Mouse (Mus musculus) hindbrain, postnatal 0 days (tissue): ENCODE measurements around the gene Cstb. TPM values are rescaled to one million over a fixed set of nuclear protein-coding genes. Genes with fewer than 3 reads are reported as not detected.

Source experiments
- ATAC-seq: fragments of 200-750 bp; cut with Nextera tagmentation; 2 replicates; pipeline ENCODE4 v1.8.0; 2017; ENCODE audit warnings: mild to moderate bottlenecking, moderate TSS enrichment, moderate library complexity
- DNase-seq: peaks from one replicate; pipeline ENCODE4 v3.0.0-alpha.2; 2015; ENCODE audit warnings: low spot score
- H3K27ac ChIP-seq: fragments of 300-500 bp; sonication (generic); 2 replicates; pipeline ENCODE4 v1.5.1; 2014; ENCODE audit warnings: mild to moderate bottlenecking
- H3K27me3 ChIP-seq: fragments of 300-500 bp; sonication (generic); 2 replicates; pipeline ENCODE4 v1.6.1; 2014; ENCODE audit warnings: low read length, mixed read lengths; ENCODE audit not compliant: insufficient read depth
- H3K36me3 ChIP-seq: fragments of 300-500 bp; sonication (generic); 2 replicates; pipeline ENCODE4 v1.6.1; 2014; ENCODE audit warnings: low read length, mixed read lengths; ENCODE audit not compliant: insufficient read depth
- H3K4me1 ChIP-seq: fragments of 300-500 bp; sonication (generic); 2 replicates; pipeline ENCODE4 v1.6.1; 2014; ENCODE audit warnings: antibody characterized with exemption, low read length, mixed read lengths; ENCODE audit not compliant: insufficient read depth
- H3K4me2 ChIP-seq: fragments of 300-500 bp; sonication (generic); 2 replicates; pipeline ENCODE4 v1.6.1; 2014; ENCODE audit warnings: low read depth, mild to moderate bottlenecking, low read length, moderate library complexity, mixed read lengths
- H3K4me3 ChIP-seq: fragments of 300-500 bp; sonication (generic); 2 replicates; pipeline ENCODE4 v1.5.1; 2014; ENCODE audit warnings: low read length
- H3K9ac ChIP-seq: fragments of 300-500 bp; sonication (generic); replicated peaks from 2 replicates; pipeline ENCODE4 v1.6.1; 2014; ENCODE audit warnings: mild to moderate bottlenecking, low read length, moderate library complexity, mixed read lengths
- H3K9me3 ChIP-seq: fragments of 300-500 bp; sonication (generic); 2 replicates; pipeline ENCODE4 v1.6.1; 2016; ENCODE audit warnings: low read length, mixed read lengths
- CTCF ChIP-seq: IDR thresholded peaks from 2 replicates; pipeline ENCODE4 v1.5.1; 2016; ENCODE audit warnings: antibody characterized with exemption, control low read depth, low read depth
- WGBS: fragments of 180-500 bp; shearing (Covaris S2); extraction: QIAGEN DNeasy Blood & Tissue Kit; methylation state at CpG from one replicate; pipeline ENCODE4 v1.1.7; 2014; 5-methylcytosine and 5-hydroxymethylcytosine counted together
- polyA plus RNA-seq: library from polyadenylated mRNA; unstranded; fragments of >200 nt; fragmentation: Nextera tagmentation; extraction: Ambion mirVana; gene quantifications from 2 replicates; pipeline ENCODE4 v1.2.1, GENCODE M21; 2015
- total RNA-seq: library from RNA; depleted of rRNA; stranded (reverse); fragments of >200 nt; gene quantifications from 2 replicates; pipeline ENCODE4 v1.2.3, GENCODE M21; 2014

Cstb gene
- total and polyA plus RNA-seq, 2 experiments from 2014 or later, result 84.4 to 148 TPM

- Histone ChIP-seq H3K4me3 (no peak overlapping the region), H3K27me3 (no peaks in the 10 kb centered on the region), H3K27ac (peak overlapping the region; percentile 41; the same call in 1 of the 2 replicates), H3K4me1 (peaks cover 4% of the 10 kb centered on the region; the same call in 1 of the 2 replicates), H3K9me3 (no peaks in the 10 kb centered on the region), H3K4me2 (no peak overlapping the region), H3K36me3 (no peaks in the 10 kb centered on the region), H3K9ac (no peak overlapping the region)
- WGBS, result 39% methylated on average over 13 of the region's 13 CpGs
- no peak for TF ChIP-seq CTCF
- ATAC-seq (no peak), DNase-seq (peak; percentile 31)
Measured at GRCm38 (mm10) chr10:78456696-78457095, 31.2 kb downstream of the Cstb start.

- peak; percentile 32 for ATAC-seq
- DNase-seq, result peak; percentile 17
Measured at GRCm38 (mm10) chr10:78457495-78458347, 32.3 kb downstream of the Cstb start.

GRCm38 (mm10) chr10:78458348-78459111, 33.1 kb downstream of the Cstb start:
- TF ChIP-seq CTCF, result no peak
- ATAC-seq (peak; percentile 20; the same call in 1 of the 2 replicates), DNase-seq (no peak)
- Histone ChIP-seq H3K9ac (no peak overlapping the region), H3K36me3 (no peaks in the 10 kb centered on the region), H3K27ac (peak overlapping the region; percentile 41; the same call in 1 of the 2 replicates), H3K27me3 (no peaks in the 10 kb centered on the region), H3K4me2 (no peak overlapping the region), H3K4me1 (peaks cover 4% of the 10 kb centered on the region; the same call in 1 of the 2 replicates), H3K4me3 (no peak overlapping the region), H3K9me3 (no peaks in the 10 kb centered on the region)
- WGBS, result 60% methylated on average over 5 of the region's 5 CpGs

More at GRCm38 (mm10) chr10:78457495-78458347, 32.3 kb downstream of the Cstb start:
- WGBS, result 35% methylated on average over 10 of the region's 10 CpGs
- Histone ChIP-seq H3K9me3 (no peaks in the 10 kb centered on the region), H3K36me3 (no peaks in the 10 kb centered on the region), H3K27ac (peak overlapping the region; percentile 41; the same call in 1 of the 2 replicates), H3K4me3 (no peak overlapping the region), H3K4me1 (peaks cover 4% of the 10 kb centered on the region; the same call in 1 of the 2 replicates), H3K9ac (no peak overlapping the region), H3K4me2 (no peak overlapping the region), H3K27me3 (no peaks in the 10 kb centered on the region)
- no peak for TF ChIP-seq CTCF

- Histone ChIP-seq H3K4me3 (no peak overlapping the region), H3K9me3 (no peaks in the 10 kb centered on the region), H3K9ac (no peak overlapping the region), H3K27ac (no peak overlapping the region; the same call in 1 of the 2 replicates), H3K27me3 (no peaks in the 10 kb centered on the region), H3K4me2 (no peak overlapping the region), H3K36me3 (no peaks in the 10 kb centered on the region), H3K4me1 (peaks cover 9% of the 10 kb centered on the region; the same call in 1 of the 2 replicates)
- 50% methylated on average over 4 of the region's 5 CpGs for WGBS
- no peak for TF ChIP-seq CTCF
- DNase-seq, result no peak
- ATAC-seq, result no peak
Measured at GRCm38 (mm10) chr10:78460463-78460862, 35.0 kb downstream of the Cstb start.

GRCm38 (mm10) chr10:78461767-78462166, 36.3 kb downstream of the Cstb start:
- whole genome bisulfite sequencing, result 77% methylated on average over 4 of the region's 4 CpGs
- no peak for ATAC-seq

GRCm38 (mm10) chr10:78462945-78463768, 37.7 kb downstream of the Cstb start:
- no peaks in the 10 kb centered on the region for H3K9me3 ChIP-seq
- H3K4me3 ChIP-seq, result peak overlapping the region; percentile 76
- peak overlapping the region; percentile 76; the same call in 1 of the 2 replicates for H3K27ac ChIP-seq
- no peaks in the 10 kb centered on the region for H3K36me3 ChIP-seq
- ATAC-seq, result no peak
- peak overlapping the region; percentile 96 for H3K4me2 ChIP-seq
- no peak for DNase-seq
- TF ChIP-seq CTCF, result no peak
- no peaks in the 10 kb centered on the region for H3K27me3 ChIP-seq
- 81% methylated on average over 8 of the region's 8 CpGs for WGBS
- H3K4me1 ChIP-seq, result peaks cover 5% of the 10 kb centered on the region; the same call in 1 of the 2 replicates
- H3K9ac ChIP-seq, result peak overlapping the region; percentile 81; the same call in 1 of the 2 replicates

More at GRCm38 (mm10) chr10:78461767-78462166, 36.3 kb downstream of the Cstb start:
- H3K27me3 ChIP-seq, result no peaks in the 10 kb centered on the region
- no peak overlapping the region for H3K9ac ChIP-seq
- peak; percentile 44 for TF ChIP-seq CTCF
- no peak for DNase-seq
- H3K4me3 ChIP-seq, result no peak overlapping the region
- no peaks in the 10 kb centered on the region for H3K36me3 ChIP-seq
- H3K4me1 ChIP-seq, result peaks cover 5% of the 10 kb centered on the region; the same call in 1 of the 2 replicates
- no peak overlapping the region for H3K4me2 ChIP-seq
- no peaks in the 10 kb centered on the region for H3K9me3 ChIP-seq
- H3K27ac ChIP-seq, result no peak overlapping the region
